Mouse (Mus musculus) monocyte, adult 2 months (primary cell): ENCODE measurements at regions not wholly inside any gene's neighbourhood (a gene's known extent, or its start where the extent isn't known, plus 50 kb on each side); places are given as distances from the start of the nearest gene placed in this dataset.

Experiments used
- DNase-seq, 2 experiments: peaks; one replicate each; pipeline ENCODE4 v3.0.0; 2022; ENCODE audit warnings: low spot score in 2 of 2, low read depth in 1 of 2

DNA sequence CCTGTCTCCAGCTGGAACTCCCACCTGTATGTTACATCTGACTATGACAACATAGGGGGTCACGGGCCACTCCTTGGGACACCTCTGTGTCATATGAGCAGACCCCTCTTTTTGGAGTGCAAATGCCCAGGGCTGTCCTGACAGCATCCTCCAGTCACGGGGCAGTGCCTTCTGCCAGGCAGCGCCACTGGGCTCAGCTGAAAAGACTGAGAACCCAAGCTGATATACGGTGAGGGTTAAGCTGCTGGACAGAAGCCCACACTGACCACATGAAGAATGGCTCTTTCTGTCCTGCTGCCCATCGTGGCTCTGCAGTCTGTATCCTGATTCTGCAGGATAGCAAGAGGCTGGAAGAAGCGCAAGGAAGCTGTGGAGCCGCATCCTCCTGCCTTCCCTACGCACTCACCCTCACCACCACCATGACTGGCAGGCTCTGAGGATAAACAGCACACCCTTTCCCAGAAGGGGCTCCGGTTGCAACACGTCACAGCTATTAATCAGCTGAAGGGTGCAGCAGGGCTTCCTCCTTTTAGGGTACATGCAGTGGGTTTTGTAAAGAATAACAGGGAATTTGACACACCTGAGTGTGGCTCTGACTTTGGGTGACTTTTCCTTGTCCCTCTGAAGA, 93.9 kb upstream of the Arntl start:
- no peak for DNase-seq

DNA sequence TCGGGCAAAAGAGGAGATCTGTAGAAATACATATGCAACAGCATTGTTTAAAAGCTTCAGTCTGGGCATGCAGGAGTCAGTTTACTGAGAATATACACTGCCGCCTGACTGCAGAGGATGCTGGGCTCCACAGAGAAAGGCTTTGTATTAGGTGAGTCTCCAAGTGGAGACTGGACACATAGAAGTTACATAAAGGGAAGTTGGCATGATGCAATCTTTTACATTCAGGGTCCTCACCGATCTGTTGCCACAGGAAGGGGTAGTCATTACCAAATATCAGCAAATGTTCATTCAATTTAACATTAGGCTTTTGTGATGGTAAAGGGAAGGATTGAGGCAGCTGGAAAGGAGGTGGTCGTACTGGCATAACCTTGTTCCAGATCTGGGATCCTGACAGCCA, 89.7 kb upstream of the Arntl start:
- DNase-seq, result no peak

DNA sequence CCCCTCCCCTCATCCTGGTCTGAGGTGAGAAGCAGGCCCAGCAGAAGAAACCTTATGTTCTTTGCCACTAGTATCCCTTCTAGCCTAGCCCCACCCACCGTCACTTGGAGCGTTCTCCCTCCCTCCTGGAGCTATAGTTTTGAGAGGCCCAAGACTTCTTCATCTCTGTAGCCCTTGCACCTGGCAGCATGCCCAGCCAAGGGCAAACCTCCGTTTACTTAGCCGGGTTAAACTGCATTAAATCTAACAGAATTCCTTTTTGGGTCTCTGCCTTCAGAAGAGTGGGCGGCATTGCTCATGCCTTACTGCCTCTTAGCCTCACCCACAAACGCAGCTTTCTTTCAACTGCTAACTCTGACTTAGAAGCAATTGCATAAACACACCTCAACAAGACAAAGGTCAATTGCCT, 85.3 kb upstream of the Arntl start:
- no peak for DNase-seq

DNA sequence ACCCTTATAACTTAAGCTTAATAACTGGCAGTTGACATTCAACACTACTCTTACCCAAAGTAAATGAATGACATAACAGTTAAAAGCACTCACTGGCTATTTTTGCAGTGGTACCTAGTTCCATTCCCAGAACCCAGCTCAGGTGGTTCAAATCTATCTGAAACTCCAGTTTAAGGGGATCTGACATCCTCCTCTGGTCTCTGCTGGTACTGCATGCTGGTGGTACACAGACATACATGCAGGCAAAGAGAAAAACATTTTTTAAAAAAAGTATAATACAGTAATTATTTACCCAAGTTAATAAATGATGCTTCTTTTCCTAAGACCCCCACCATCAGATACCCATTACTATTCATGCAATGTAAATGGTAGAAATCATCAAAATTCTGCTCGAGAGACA, 81.3 kb upstream of the Arntl start:
- DNase-seq, result no peak

DNA sequence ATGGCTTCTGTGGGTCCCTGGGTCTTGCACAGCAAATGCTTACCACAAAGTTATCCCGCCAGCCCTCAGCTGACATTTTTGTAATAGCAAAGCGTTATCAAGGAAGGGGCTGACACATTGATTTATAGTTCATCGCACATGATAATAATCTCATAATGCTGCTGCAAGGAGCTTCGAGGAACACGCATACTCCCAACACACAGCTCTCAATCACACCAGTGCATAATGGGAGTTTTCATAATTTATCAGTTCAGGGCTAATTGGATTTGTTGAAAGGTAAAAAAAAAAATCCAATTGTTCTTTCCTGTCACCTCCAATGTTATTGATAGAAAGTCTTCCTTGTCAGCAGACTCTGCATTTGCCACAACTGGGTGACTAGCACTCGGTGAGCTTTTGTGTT, 76.7 kb upstream of the Arntl start:
- no peak for DNase-seq

DNA sequence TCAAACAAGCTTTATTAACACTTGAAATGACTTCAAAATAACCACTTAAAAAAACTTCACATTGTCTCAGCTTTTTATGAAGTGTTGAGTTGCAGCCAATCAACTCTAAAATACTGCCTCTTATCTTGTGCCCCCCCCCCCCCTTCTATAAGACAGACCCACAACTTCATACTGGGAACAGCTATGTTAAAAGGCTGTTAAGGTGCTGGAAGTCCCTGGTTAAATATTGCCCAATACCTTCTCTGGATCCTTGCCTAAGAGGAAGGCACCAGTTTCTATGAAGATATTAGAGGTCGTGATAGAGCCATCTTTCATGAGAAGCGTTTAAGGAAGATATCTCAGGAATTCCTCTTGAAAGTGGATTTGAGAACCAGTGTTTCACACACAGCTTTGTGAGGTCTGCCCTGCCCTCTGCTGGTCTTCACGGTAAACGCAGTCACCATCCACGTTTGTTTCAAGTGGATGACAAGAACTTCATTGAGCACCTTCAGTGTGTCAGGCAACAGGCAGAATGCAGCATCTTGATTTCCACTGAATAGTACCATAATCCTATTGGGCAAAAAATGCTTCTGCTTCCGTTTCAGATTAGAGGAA, 75.2 kb upstream of the Arntl start:
- peak in 1 of 2 experiments; percentile 4 for DNase-seq

DNA sequence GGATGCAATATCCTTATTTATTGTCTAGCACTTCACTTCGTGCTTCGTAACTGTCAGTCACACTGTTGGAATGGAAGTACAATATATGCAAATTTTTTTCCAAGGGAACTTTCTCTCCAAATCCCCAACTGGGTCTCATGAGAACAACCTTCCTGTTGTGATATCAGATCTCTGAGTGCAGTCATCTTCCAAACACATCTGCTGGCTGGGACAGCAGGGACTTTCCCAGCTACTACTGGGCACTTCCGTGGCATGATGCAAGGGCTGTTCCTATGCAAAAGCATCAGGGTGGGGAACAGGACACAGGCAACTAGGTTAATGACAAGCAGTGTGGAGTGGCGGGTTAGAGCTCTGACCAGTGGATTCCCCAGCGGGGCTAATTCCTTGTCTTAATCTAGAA, 73.4 kb upstream of the Arntl start:
- DNase-seq, result no peak

DNA sequence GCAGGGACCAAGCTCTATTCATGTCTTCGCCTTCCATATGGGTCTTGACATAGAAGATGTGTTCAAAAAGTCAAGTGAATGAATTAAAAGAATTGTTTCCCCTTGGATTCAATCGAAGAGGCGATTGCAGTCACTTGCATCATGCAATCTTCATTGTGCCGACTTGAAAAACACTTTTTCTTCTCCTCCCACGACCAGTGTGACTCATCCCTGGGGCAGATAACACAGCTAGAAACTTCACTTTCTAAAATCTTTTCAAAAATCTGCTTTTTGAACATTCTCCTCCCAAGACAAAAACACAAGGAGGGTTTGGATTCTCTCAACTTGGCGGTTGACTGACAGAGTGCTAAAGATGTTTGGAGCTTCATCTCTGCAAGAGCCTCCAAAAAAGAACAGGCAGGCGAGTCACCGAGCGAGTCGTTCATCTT, 67.2 kb upstream of the Arntl start:
- no peak for DNase-seq

DNA sequence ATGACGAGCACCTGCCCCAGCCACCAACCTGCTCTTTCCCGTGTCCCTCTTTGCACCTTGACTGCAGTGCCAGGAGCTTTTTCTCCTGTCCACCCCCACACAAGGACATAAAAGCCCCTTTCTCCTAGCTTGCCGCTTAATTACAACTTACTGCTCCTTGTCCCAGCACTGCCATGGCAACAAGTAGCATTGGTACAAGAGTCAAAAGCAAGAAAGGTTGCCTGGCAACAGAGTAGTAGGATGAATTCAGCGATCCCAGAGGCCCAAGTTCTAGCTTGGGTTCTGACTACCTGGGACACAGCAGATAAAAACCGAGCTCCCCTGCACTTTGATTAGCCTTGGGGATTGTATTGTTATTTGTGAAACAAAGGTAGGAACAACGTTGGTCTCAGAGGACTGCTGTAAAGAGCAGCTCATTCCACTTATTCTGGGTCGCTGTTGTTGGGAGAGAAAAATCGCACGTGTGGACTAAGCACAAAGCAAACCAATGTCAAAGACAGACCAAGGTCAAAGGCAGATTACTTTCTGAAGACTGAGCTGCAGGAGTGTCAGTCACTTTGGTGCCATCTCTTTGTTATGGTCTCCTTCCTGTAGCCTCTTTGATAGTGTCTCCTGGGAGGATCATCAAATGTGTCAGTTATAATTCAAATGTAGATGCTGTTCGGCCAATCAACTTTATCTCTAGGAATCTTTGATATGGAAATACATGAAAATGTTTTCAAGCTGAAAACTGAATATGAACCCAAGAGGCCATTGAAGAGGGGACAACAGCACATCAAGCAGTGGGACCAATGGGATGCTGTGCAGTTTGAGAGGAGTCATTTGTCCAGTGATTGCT, 65.2 kb upstream of the Arntl start:
- DNase-seq, result no peak

DNA sequence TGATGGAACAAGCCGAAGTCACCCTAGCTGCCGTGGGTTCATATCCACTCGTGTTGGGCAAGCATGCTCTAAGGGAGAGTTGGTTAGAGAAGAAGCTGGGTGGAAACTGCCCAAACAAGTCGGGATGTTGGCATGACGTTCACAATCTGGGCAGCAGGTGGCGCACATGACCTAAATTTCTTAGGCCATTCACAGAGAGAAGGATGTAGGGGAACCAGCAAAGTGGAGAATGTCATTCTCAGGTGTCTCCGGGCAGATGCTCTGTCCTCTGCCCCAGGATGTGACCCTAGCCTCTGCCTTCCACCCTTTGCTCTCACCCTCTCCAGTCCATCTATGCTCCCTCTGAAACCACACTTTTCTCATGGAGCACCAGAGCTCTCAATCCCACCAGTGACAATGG, 63.7 kb upstream of the Arntl start:
- DNase-seq, result peak in 1 of 2 experiments; percentile 51

DNA sequence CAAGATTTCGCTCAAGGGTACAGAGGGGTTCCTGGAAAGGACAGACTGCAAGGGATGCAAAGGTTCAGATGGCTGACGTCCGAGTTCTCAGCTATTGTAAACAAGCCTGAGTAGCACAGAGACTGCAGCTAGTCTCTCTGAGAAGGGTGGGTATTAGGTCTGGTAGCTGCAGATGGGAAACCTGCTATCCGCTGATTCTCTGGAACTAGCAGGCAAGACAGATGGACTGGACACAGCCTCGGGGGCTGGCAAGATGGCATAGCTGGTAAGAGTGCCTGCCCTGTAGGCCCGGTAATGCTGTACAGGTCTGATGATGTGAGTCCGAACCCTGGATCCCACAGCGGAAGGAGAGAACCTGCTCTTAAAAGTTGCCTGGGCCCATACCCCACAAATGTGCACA, 62.2 kb upstream of the Arntl start:
- DNase-seq, result no peak

DNA sequence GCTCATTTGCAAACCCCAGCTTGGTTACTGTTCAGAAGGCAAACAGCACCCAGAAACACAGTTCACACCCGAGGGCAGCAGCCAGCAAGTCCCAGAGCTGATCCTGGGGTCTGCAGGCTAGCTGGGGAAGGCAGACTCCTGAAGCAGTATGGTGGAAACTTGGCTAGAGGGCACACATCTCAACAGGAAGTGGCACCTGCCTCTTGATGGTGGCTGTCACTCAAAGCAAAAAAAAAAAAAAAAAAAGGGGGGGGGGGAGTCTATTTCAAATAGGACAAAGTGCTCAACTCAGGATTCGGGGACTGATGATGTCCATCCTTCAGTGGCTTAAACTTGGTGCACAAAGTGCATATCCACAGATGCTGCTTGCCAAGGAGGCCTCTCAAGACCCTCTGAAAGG, 61.2 kb upstream of the Arntl start:
- DNase-seq, result no peak

DNA sequence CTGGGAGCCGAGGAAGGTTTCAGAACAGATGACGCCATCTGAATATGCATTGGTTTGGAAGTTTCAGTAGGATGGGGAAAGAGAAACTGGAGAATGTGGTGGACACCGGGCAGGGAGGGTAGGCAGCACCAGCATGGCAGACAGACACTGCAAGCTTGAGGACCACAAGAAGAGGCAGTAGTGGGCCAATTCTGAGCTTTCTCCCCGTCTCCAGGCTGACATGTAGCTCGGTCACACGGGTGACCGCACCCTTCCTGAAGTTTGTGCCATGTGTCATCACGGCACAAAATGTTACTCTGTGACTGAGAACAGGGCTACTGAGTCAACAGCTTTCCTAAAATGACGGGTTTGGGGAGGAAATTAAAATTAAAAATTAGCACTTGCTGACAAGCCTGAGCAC, 60.7 kb upstream of the Arntl start:
- DNase-seq, result no peak

DNA sequence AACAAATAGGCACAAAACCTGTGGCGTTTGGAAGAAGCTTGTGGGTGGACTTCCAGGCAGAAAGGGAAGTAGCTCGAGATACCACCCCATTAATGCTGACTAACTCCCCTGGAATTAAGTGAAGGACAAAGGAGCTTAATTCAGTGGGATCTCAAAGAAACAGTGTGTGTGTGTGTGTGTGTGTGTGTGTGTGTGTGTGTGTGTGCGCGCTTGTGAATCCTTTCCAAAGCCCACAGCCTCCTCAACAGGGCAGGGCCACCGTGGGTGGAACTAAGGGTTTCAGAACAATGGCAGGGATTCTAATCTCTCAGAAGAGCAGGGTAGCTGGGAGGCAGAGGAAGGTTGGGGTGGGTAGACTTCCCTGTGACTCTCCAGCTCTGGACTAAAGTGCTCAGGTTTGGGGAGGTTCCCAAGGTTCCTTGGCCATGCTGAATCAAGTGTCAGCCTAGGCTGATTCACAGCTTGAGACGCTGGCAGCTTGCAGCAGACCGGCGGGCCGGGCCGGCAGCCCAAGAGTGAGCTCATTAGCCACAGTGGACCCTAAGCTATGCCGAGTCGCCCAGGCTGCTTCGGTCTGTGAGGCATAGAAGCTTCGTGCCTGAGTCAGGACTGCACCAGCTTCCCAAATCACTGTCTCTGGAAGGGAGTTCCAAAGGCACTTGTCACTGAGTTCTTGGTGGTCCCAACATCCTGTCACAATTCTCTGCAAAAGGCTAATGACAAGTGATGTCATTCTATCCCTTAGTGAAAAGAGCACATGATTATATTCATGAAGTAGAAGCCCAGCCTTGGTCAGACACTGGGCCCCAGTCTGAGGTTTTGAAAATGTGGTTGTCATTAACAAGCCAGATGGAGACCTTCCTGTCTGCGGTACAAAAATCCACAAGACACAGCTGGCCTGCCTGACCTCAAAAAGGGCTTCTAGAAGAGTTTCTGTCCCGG, 59.6 kb upstream of the Arntl start:
- DNase-seq, result no peak

DNA sequence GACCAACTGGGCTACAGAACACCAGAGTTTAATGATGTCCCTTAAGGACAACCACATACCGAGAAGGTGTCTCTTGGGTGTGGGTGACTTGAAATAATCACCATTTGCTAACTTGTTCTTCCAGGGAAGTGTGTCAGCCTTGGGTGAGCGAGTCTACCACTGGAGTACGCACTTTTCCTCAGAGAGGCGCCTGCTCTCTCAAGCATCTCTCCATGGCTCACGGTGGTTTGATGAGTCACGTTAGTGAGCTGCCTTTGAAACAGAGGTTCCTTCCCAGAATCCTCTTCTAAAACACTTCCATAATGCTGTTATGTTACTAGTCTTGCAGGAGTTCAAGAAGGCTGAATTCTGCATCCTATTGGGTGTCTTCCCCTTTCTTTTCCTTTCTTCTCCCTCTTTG, 58.6 kb upstream of the Arntl start:
- DNase-seq, result no peak

DNA sequence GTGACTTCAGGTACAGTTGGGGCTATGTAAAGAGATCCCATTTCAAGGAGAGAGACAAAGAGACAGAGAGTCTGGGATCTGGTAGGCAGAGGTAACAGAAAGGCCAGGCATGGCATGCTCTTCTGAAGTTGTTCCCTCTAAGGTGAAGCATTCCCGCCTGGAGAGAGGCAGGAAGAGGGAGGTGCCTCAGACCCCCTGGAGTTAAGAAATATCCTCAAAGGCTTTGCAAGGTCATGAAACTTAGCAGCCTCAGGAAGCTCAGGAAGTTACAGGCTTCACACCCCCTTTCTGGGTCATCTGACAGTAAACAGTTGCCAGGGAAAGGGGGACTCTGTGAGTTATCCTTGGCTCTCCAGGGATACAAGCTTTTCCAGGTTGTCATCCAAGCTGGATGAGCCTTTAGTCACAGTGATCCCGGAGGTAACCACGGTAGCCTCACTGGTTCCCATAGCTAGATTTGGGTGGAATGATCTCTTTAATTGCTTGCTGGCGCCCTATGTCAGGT, 57.2 kb upstream of the Arntl start:
- DNase-seq, result no peak

DNA sequence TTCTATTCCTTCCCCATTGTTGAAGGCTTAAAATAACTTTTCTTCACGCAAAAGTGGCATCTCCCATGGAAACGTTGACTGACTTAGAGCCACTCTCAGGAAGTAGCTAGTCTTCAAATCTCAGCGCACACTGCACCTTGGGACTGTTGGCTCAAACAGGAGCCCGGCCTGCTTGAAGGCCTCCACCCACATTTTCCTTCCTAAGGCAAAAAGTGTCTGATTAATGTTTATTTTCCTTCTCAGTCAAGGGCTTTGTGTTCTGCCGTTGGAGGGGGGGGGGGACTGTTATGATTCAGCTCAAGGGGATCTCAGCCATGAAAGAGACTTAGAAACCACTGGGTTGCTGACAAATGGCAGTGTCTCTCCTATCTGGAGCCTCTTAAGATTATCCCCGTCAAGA, 56.5 kb upstream of the Arntl start:
- no peak for DNase-seq

DNA sequence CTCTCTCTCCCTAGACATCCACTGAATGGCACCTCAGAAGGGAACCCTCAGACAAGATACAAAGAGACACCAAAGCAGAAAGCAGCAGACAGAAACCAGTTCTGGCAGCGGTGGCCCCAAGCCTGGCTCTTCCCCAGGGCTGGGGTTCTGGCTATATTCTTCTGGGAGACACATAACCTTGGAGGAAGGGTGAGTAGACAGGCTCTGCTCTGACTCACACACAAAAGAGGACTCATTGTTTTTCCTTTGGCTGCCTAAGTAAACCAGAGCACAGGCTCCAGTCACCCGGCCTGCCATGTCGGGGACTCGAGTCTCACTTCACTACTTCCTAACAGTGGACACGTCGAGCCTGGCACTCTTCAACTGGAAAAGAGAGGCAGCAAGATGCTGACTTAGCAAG, 55.8 kb upstream of the Arntl start:
- DNase-seq, result no peak

DNA sequence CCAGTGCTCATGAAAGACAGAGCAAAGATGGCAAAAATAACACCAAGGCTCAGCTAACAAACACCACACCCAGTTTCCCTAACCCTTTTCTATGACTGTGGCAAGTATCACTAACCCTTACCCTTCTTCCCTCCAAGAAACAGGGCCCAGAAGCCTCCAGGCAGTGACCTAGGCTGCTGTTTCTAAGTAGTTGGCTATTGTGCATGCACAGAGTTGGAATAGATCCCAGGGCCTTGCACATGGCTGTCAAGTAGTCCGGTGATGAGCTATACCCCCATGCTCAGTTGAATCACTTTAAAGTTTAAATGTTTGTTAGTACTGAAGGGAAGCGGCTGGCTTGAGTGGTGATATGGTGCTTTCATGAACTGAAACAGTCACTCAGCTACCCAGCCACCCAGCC, 53.9 kb upstream of the Arntl start:
- no peak for DNase-seq

DNA sequence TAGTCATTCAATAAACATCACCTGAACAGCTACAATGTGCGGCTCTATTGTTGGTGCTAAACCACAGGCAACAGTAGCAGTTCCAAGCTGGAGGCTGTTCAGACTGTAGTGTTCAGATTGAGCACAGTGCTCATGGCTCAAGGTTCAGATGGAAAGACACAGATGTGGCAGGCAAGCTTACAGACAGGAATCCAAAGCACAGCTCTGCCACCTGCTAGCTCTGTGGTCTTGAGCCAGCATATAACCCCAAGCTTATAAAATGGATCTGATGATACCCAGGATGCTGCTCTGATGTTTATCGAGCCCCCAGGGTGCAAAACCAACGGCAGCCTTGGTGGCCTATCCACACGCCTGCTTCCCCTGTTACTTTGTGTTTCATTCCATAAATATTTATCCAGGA, 53.2 kb upstream of the Arntl start:
- no peak for DNase-seq

DNA sequence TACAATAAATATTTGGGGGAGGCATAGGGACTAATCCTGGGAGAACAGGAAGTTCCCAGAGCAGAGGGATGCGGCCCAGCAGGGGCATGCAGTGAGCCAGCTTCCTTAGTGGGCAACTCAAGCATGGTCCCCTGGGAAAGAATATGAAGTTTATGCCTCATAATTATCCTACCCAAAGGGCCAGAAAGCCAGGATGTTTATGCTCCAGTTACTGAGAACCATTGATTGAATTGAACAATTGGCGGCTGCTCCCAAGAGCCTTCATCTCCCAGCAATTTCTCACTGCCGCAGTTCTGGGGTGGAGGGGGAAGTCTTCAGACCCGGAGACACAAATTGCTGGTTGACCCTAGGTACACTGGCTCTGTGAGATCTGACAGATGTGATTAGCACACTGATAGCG, 50.9 kb upstream of the Arntl start:
- no peak for DNase-seq
